Mouse (Mus musculus): ENCODE measurements around the gene Gnb1l.

Gnb1l gene

GRCm38 (mm10) chr16:18586076-18586905, 87.8 kb downstream of the Gnb1l start:
- in situ Hi-C loops (cut with MboI) = no loop called here

- in situ Hi-C loops (cut with MboI) = no loop called here
Measured at GRCm38 (mm10) chr16:18586906-18587546, 88.5 kb downstream of the Gnb1l start.

- in situ Hi-C loops (cut with MboI) = no loop called here
Measured at GRCm38 (mm10) chr16:18587847-18588737, 89.6 kb downstream of the Gnb1l start.

- in situ Hi-C loops (cut with MboI) = no loop called here
Measured at GRCm38 (mm10) chr16:18588738-18589055, 90.2 kb downstream of the Gnb1l start.

DNA sequence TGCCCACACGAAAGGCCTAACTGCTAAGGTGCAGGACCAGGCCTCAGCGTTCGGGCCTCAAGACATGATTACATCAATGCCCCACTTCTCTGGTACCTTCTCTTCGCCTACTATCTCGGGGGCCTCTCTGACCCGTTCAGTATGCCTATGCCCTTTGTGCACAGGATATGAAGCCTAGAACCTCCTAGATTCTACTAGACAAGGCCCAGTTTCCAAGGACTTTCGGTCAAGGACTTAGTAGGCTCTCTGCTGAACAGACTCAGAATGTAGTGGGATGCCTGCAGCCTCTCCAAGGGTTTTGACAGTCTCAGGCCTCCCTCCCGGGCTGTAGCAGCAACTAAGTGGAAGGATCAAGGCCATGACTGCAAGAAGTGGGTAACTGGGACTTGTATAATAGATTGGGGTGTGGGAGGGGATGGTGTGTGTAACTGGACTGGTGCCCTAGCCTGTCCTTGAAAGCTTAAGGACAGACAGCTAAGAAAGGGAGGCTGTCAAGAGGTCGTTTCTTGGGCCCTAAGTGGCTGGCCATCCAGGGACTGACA, 90.6 kb downstream of the Gnb1l start:
- in situ Hi-C loops (cut with MboI) = no loop called here

DNA sequence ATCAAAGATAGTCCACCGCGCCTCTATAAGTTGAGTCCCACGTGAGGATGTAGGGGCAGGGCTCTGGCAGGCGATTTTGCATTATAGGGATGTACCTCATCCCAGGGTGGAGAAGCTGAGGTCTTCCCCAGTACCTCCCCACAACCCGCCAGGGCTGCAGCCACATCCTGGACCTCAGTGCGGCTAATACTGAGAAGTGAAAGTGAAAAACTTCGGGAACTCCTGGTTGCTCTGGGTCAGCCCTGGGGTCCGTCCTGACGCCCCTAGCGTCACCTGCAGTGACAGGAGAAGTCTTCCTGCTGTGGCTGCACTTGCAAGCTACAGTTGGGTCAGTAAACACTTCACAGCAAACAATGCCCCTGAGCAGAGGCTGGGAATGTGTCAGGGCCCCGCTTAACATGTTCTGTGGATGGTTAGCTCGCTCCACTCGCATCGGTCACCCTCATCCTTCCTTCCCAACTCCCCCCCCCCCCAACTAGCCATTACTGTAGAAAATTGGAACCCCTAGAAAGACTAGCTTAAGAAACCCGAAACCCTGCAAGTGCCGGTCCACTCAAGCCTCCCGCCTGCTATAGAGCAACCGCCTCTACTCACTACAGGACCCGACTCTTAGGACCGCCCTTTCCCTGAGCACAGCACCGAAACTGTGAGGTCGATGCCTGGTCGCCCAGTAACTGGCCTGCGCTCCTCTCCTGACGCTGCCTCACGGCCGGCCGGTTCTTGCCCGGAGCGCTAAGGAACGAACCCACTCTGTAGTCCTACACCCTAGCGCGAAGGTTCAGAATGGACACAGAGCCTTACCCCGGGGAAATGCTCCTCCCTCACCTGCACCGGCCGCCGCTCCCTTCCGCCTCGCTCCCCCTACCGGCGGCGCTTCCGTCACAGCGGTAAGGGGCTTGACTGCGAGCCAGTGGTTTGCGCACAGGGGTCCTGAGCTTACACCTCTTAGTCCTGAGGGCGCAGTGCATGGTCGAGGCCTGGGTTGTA, 91.6 kb downstream of the Gnb1l start, which contains the start of gene Tbx1:
Gene Tbx1 (minus strand): TSS at position 868 of the 987 bp plus-strand sequence.
- in situ Hi-C loops (cut with MboI) = no loop called here

DNA sequence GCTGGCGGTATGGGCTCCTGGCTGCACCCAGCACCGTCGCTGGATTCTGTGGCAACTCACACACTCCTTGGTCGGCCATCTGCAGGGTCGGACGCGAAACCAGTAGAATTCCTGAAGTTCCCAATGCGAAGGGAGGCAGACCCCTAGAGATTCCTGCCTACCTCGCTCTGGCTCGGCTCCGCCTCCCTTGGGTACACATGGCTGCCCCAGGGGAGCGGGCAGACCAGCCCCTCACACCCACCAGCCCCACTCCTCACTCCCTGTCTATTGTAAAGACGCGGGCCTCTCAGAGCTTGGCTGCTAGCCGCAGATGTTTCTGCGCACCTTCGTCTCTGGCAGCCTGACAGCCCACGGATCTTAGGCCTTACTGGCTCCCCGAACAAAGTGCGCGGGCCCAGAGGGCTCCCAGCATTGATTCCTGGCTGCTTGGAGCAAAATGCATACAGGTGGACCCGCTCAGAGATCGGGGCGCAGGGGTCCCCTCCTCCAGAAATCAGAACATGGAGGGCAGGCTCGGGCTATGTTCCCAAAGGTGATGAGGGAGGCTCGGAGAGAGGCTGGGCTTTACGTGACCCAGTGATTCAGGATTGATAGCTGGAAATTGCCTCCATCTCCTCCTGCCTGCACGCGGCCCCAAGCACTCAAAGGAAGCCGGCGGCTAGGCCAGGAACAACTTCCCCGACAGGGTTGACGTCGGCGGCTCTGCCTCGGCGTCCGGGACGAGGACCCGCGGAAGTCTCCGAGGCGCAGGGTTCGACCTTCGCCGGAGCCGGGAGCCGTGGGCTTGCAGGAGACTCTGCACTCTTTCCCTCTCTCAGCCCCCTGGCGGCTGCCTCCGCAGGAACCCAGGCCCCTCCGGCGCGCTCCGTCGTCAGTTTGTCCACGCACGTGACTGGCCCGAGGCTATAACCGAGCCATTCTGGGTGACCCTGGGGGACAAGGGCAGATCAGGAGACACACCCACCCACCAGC, 92.8 kb downstream of the Gnb1l start:
- in situ Hi-C loops (cut with MboI) = no loop called here

DNA sequence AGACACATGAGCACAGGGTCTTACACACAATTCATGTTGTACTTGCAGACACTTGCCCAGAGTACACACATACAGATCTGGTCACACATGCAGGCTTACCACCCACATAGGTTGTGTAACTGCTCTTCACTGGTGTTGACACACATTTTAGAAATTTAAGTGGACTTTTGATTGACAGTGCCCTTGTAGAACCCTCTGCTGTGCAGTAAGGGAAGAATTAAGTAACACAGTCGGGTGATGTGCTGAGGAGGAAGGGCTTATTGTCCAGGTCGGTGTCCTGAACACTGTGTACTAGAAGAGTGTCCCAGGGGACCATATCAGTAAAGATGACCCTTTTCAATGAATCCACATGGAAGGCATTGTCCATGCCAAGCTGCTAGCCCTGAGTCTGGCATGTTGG, 95.4 kb downstream of the Gnb1l start:
- in situ Hi-C loops (cut with MboI) = no loop called here

GRCm38 (mm10) chr16:18596255-18596654, 97.7 kb downstream of the Gnb1l start:
- in situ Hi-C loops (cut with MboI) = no loop called here

GRCm38 (mm10) chr16:18598006-18598405, 99.5 kb downstream of the Gnb1l start:
- in situ Hi-C loops (cut with MboI) = no loop called here

GRCm38 (mm10) chr16:18601447-18601846, 102.9 kb downstream of the Gnb1l start:
- in situ Hi-C loops (cut with MboI) = no loop called here

GRCm38 (mm10) chr16:18604267-18604701, 105.8 kb downstream of the Gnb1l start:
- in situ Hi-C loops (cut with MboI) = no loop called here

DNA sequence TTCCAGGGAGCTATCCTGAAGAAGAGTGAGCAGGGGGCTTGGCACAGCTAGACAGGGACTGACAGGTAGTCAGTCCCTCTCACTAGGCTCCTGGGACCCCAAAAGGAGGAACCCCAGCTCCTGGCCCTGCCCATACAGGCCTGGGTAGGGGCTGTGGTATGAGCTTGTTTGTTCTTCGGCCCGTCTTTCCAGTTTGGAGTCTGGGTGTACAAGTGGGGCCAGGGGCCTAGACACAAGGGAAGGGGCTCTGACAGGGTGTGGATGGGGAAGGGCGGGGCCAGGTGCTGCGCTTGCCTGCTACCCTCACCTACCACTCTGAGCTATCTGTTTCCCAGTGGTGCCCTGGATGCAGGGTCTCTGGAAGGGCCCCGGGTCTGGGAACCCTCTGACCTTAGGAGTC, 107.2 kb downstream of the Gnb1l start:
- in situ Hi-C loops (cut with MboI) = no loop called here

GRCm38 (mm10) chr16:18608226-18608625, 109.7 kb downstream of the Gnb1l start:
- in situ Hi-C loops (cut with MboI) = no loop called here

DNA sequence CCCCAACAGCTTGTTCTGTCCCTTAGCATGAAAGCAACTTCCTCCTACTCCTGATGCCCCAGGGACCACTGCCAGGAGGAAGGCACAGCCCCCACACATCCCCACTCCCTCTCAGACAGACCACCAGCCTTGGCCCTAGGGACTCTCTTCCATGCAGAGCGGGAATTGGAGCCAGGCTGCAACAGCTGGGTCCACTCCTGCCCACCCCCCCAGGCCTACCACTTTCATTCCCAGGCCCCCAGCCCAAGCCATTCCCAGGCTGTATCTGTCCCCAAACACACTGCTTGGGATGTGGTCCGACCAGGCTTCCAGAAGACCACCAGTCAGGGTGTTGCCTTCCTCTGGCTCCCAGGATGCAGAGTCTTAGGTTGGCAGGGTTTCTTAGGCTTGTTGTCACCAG, 110.6 kb downstream of the Gnb1l start:
- in situ Hi-C loops (cut with MboI) = no loop called here

DNA sequence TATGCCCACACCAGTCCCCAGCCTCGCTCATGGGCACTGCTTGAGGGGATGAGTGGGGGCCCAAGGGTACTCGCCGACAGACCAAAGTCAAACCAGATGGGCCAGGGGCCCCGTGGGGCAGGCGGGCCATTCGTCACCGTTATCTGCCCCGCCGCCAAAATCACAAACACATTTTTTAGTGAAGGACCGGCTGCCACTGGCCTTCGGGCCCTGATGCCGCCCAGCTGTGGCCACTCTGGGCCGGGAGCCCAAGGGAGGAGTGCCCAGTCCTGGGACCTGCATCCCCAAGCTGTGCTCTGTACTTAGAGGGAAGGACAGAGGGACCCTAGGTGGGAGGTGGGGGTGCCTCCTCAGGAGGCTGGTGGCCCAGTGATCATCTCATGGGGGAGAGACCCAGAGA, 113.2 kb downstream of the Gnb1l start:
- in situ Hi-C loops (cut with MboI) = loop anchor here (10.0 kb wide), 1 partner anchor 157 kb away; no protein-coding TSS in a partner anchor

GRCm38 (mm10) chr16:18613301-18613700, 114.8 kb downstream of the Gnb1l start:
- in situ Hi-C loops (cut with MboI) = loop anchor here (10.0 kb wide), 1 partner anchor 158 kb away; no protein-coding TSS in a partner anchor
